Mouse (Mus musculus) heart, adult 2 months (tissue): ENCODE measurements around the gene Gm10142.

Experiments used
- CTCF ChIP-seq: fragments of 200-600 bp; IDR thresholded peaks from 2 replicates; pipeline ENCODE4 v1.8.1; 2022; ENCODE audit warnings: antibody characterized with exemption, mild to moderate bottlenecking, moderate library complexity
- POLR2A ChIP-seq: fragments of 200-500 bp; IDR thresholded peaks from 2 replicates; pipeline ENCODE4 v1.6.1; 2011; ENCODE audit warnings: mild to moderate bottlenecking, low read depth, low read length, control low read depth; ENCODE audit not compliant: insufficient read depth

DNA sequence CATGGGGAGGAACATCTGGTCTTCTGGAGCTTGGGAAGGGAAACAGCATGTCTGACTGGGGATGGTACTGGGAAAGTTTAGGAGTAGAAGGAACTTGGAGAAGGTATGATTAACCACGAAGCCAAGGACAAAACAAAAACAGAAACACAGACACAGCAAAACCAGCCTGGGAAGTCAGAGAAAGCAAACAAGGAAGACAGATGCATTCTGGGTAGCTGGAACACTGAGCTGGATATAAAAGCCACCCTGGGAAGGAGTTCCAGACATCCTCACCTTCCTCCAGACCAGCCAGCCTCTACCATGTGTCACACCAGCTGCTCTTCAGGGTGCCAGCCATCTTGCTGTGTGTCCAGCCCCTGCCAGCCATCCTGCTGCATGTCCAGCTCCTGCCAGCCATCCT lies at the start of gene Gm10142:
- no peak for TF ChIP-seq CTCF
- TF ChIP-seq POLR2A: no peak
